Mouse (Mus musculus) midbrain, embryonic 12.5 days (tissue): ENCODE data around the gene Cdc42bpg. TPM values are rescaled to one million over a fixed set of nuclear protein-coding genes. Genes with fewer than 3 reads are reported as not detected.
"Not testable (repeated sequence)": the region's sequence is repeated elsewhere in the genome, so short reads cannot be mapped to it uniquely, and the experiment has no call there.

ENCODE experiments used
- ATAC-seq: fragments of 200-750 bp; cut with Nextera tagmentation; 2 replicates; pipeline ENCODE4 v1.8.0; 2017; ENCODE audit warnings: low read depth, moderate TSS enrichment, moderate library complexity; ENCODE audit not compliant: low FRiP score
- H3K27ac ChIP-seq: fragments of 300-500 bp; sonication (generic); replicated peaks from 2 replicates; pipeline ENCODE4 v1.5.1; 2016; ENCODE audit warnings: mild to moderate bottlenecking
- H3K27me3 ChIP-seq: fragments of 300-500 bp; sonication (generic); 2 replicates; pipeline ENCODE4 v1.6.1; 2016; ENCODE audit warnings: mild to moderate bottlenecking
- H3K36me3 ChIP-seq: fragments of 300-500 bp; sonication (generic); 2 replicates; pipeline ENCODE4 v1.6.1; 2016
- H3K4me1 ChIP-seq: fragments of 300-500 bp; sonication (generic); 2 replicates; pipeline ENCODE4 v1.6.1; 2016
- H3K4me2 ChIP-seq: fragments of 300-500 bp; sonication (generic); replicated peaks from 2 replicates; pipeline ENCODE4 v1.6.1; 2016; ENCODE audit warnings: mild to moderate bottlenecking, moderate library complexity
- H3K4me3 ChIP-seq: fragments of 300-500 bp; sonication (generic); 2 replicates; pipeline ENCODE4 v1.5.1; 2016; ENCODE audit warnings: mild to moderate bottlenecking
- H3K9ac ChIP-seq: fragments of 300-500 bp; sonication (generic); replicated peaks from 2 replicates; pipeline ENCODE4 v1.6.1; 2016; ENCODE audit warnings: mild to moderate bottlenecking, moderate library complexity
- H3K9me3 ChIP-seq: fragments of 300-500 bp; sonication (generic); 2 replicates; pipeline ENCODE4 v1.6.1; 2016; ENCODE audit warnings: mild to moderate bottlenecking
- WGBS: fragments of 180-500 bp; shearing (Covaris S2); methylation state at CpG from one replicate; pipeline ENCODE4 v1.1.7; 2016; 5-methylcytosine and 5-hydroxymethylcytosine counted together
- polyA plus RNA-seq: library from polyadenylated mRNA; unstranded; fragments of >200 nt; fragmentation: Nextera tagmentation; extraction: Ambion mirVana; gene quantifications from 2 replicates; pipeline ENCODE4 v1.2.1, GENCODE M21; 2016

Cdc42bpg gene
- polyA plus RNA-seq, 1 experiment from 2014 or later, result 0.37 TPM

- Histone ChIP-seq H3K9ac (no peak overlapping the region), H3K27ac (no peak overlapping the region), H3K36me3 (peaks cover 66% of the 10 kb centered on the region), H3K4me1 (peaks cover 4% of the 10 kb centered on the region; the same call in 1 of the 2 replicates), H3K27me3 (no peaks in the 10 kb centered on the region), H3K4me3 (no peak overlapping the region), H3K4me2 (no peak overlapping the region), H3K9me3 (no peaks in the 10 kb centered on the region)
- WGBS, result 92% methylated on average over 14 of the region's 14 CpGs
- ATAC-seq, result no peak
These were observed 16.5 kb upstream of the Cdc42bpg start for GRCm38 (mm10) chr19:6289696-6290238.

GRCm38 (mm10) chr19:6290720-6291116, 15.5 kb upstream of the Cdc42bpg start:
- not testable (repeated sequence) for H3K9me3 ChIP-seq, H3K27me3 ChIP-seq, ATAC-seq, H3K4me3 ChIP-seq, H3K4me2 ChIP-seq, H3K4me1 ChIP-seq, H3K27ac ChIP-seq, H3K9ac ChIP-seq
- 93% methylated on average over 5 of the region's 6 CpGs for WGBS
- H3K36me3 ChIP-seq, result peaks cover 66% of the 10 kb centered on the region

GRCm38 (mm10) chr19:6291117-6291781, 15.0 kb upstream of the Cdc42bpg start:
- no peaks in the 10 kb centered on the region for H3K27me3 ChIP-seq
- H3K4me1 ChIP-seq, result 0 out of 2 replicates have a peak, but pooled peaks cover 4% of the 10 kb centered on the region
- H3K4me3 ChIP-seq, result no peak overlapping the region
- no peak overlapping the region for H3K27ac ChIP-seq
- no peaks in the 10 kb centered on the region for H3K9me3 ChIP-seq
- ATAC-seq, result no peak
- H3K4me2 ChIP-seq, result no peak overlapping the region
- peaks cover 66% of the 10 kb centered on the region for H3K36me3 ChIP-seq
- WGBS, result 83% methylated on average over 10 of the region's 10 CpGs
- no peak overlapping the region for H3K9ac ChIP-seq

- no peaks in the 10 kb centered on the region for H3K9me3 ChIP-seq
- H3K36me3 ChIP-seq, result peaks cover 65% of the 10 kb centered on the region
- 92% methylated on average over 5 of the region's 5 CpGs for WGBS
These were observed 14.0 kb upstream of the Cdc42bpg start for GRCm38 (mm10) chr19:6292262-6292661.

GRCm38 (mm10) chr19:6294301-6294700, 12.0 kb upstream of the Cdc42bpg start:
- no peaks in the 10 kb centered on the region for H3K27me3 ChIP-seq
- no peak for ATAC-seq
- 96% methylated on average over 17 of the region's 17 CpGs for WGBS
- no peak overlapping the region for H3K27ac ChIP-seq
- H3K36me3 ChIP-seq, result peaks cover 80% of the 10 kb centered on the region
- H3K9ac ChIP-seq, result no peak overlapping the region
- H3K9me3 ChIP-seq, result no peaks in the 10 kb centered on the region
- no peak overlapping the region for H3K4me3 ChIP-seq
- no peaks in the 10 kb centered on the region for H3K4me1 ChIP-seq
- H3K4me2 ChIP-seq, result no peak overlapping the region

More at GRCm38 (mm10) chr19:6292262-6292661, 14.0 kb upstream of the Cdc42bpg start:
- no peaks in the 10 kb centered on the region for H3K27me3 ChIP-seq
- H3K4me1 ChIP-seq, result 0 out of 2 replicates have a peak, but pooled peaks cover 4% of the 10 kb centered on the region
- no peak overlapping the region for H3K27ac ChIP-seq
- H3K9ac ChIP-seq, result no peak overlapping the region
- H3K4me2 ChIP-seq, result no peak overlapping the region
- no peak overlapping the region for H3K4me3 ChIP-seq
- no peak for ATAC-seq

- WGBS, result 92% methylated on average over 5 of the region's 5 CpGs
- Histone ChIP-seq H3K9ac (no peak overlapping the region), H3K4me1 (no peaks in the 10 kb centered on the region), H3K36me3 (peaks cover 82% of the 10 kb centered on the region), H3K27ac (no peak overlapping the region), H3K4me3 (no peak overlapping the region), H3K9me3 (no peaks in the 10 kb centered on the region), H3K4me2 (no peak overlapping the region), H3K27me3 (no peaks in the 10 kb centered on the region)
- no peak for ATAC-seq
These were observed 9.6 kb upstream of the Cdc42bpg start for GRCm38 (mm10) chr19:6296551-6297210.

GRCm38 (mm10) chr19:6297641-6298040, 8.6 kb upstream of the Cdc42bpg start:
- Histone ChIP-seq H3K4me3 (no peak overlapping the region), H3K9me3 (no peaks in the 10 kb centered on the region), H3K27ac (no peak overlapping the region), H3K9ac (no peak overlapping the region), H3K4me2 (no peak overlapping the region), H3K36me3 (peaks cover 79% of the 10 kb centered on the region), H3K4me1 (no peaks in the 10 kb centered on the region), H3K27me3 (no peaks in the 10 kb centered on the region)
- WGBS, result 91% methylated on average over 9 of the region's 9 CpGs
- no peak for ATAC-seq

GRCm38 (mm10) chr19:6299003-6299402, 7.3 kb upstream of the Cdc42bpg start:
- no peak for ATAC-seq
- Histone ChIP-seq H3K4me2 (no peak overlapping the region), H3K36me3 (peaks cover 70% of the 10 kb centered on the region), H3K4me3 (no peak overlapping the region), H3K27me3 (no peaks in the 10 kb centered on the region), H3K9me3 (no peaks in the 10 kb centered on the region), H3K4me1 (no peaks in the 10 kb centered on the region), H3K9ac (no peak overlapping the region), H3K27ac (no peak overlapping the region)
- 87% methylated on average over 4 of the region's 4 CpGs for WGBS

- Histone ChIP-seq H3K9ac (no peak overlapping the region), H3K27me3 (no peaks in the 10 kb centered on the region), H3K4me3 (no peak overlapping the region), H3K9me3 (no peaks in the 10 kb centered on the region), H3K4me1 (no peaks in the 10 kb centered on the region), H3K36me3 (peaks cover 63% of the 10 kb centered on the region), H3K27ac (no peak overlapping the region), H3K4me2 (no peak overlapping the region)
- no peak for ATAC-seq
- 85% methylated on average over 7 of the region's 7 CpGs for WGBS
These were observed 6.6 kb upstream of the Cdc42bpg start for GRCm38 (mm10) chr19:6299450-6300267.

- Histone ChIP-seq H3K9me3 (no peaks in the 10 kb centered on the region), H3K4me2 (no peak overlapping the region), H3K27ac (0 out of 2 replicates have a peak overlapping the region, but pooled peaks have one; percentile 35), H3K4me3 (no peak overlapping the region), H3K27me3 (no peaks in the 10 kb centered on the region), H3K9ac (no peak overlapping the region; the same call in 1 of the 2 replicates), H3K36me3 (peaks cover 55% of the 10 kb centered on the region), H3K4me1 (no peaks in the 10 kb centered on the region)
- WGBS, result 73% methylated on average over 7 of the region's 7 CpGs
- no peak for ATAC-seq
These were observed 5.8 kb upstream of the Cdc42bpg start for GRCm38 (mm10) chr19:6300402-6300841.

GRCm38 (mm10) chr19:6302114-6302513, 4.1 kb upstream of the Cdc42bpg start:
- no peak for ATAC-seq
- no peak overlapping the region for H3K9ac ChIP-seq
- H3K36me3 ChIP-seq, result peaks cover 39% of the 10 kb centered on the region
- peaks cover 7% of the 10 kb centered on the region; the same call in 1 of the 2 replicates for H3K4me1 ChIP-seq
- WGBS, result 95% methylated on average over 5 of the region's 5 CpGs
- 0 out of 2 replicates have a peak, but pooled peaks cover under 1% of the 10 kb centered on the region for H3K27me3 ChIP-seq
- H3K27ac ChIP-seq, result no peak overlapping the region
- H3K9me3 ChIP-seq, result no peaks in the 10 kb centered on the region
- no peak overlapping the region for H3K4me3 ChIP-seq
- no peak overlapping the region for H3K4me2 ChIP-seq
